Mouse (Mus musculus) left cerebral cortex, postnatal 36 days (tissue): ENCODE data around the gene Dbp. TPM values are rescaled to one million over a fixed set of nuclear protein-coding genes. Genes with fewer than 3 reads are reported as not detected.

Source experiments
- DNase-seq, 2 experiments: peaks; one replicate each; pipeline ENCODE4 v3.0.0; 2021 to 2022; ENCODE audit warnings: low spot score in 2 of 2, mixed read lengths in 1 of 2
- intact Hi-C: fragments of 180-260 bp; cut with DNase I; formaldehyde crosslinking; loops from one replicate; pipeline ENCODE4 v1.15.1; 2025
- total RNA-seq, 2 experiments: library from RNA; stranded (reverse); gene quantifications; 2 replicates each; pipeline ENCODE4 v1.2.3; 2021

Gene Dbp
- total RNA-seq, 2 experiments from 2014 or later: 128 to 138 TPM

DNA sequence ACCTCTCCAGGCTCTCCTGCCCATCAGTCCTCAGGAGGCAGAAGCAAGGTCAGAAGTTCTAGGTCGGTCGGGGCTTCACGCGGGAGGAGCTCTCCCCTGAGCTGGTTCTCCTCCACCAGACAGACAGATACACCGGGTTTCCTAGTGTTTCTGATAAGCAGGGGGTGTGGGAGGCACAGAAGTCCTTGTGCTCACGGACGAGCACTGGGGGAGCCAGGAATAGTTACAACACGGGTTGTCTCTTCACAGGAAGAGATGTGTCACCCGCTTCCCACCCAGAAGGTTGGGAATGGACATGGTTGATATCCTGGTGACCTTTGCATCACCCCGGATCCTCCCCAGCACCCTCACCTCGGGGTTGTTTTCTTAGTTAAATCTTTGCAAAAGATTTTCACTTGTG, 15.1 kb upstream of the Dbp start:
- intact Hi-C loops: loop anchor here (10.0 kb wide), 1 partner anchor 215 kb away; no protein-coding TSS in a partner anchor
- DNase-seq: no peak

DNA sequence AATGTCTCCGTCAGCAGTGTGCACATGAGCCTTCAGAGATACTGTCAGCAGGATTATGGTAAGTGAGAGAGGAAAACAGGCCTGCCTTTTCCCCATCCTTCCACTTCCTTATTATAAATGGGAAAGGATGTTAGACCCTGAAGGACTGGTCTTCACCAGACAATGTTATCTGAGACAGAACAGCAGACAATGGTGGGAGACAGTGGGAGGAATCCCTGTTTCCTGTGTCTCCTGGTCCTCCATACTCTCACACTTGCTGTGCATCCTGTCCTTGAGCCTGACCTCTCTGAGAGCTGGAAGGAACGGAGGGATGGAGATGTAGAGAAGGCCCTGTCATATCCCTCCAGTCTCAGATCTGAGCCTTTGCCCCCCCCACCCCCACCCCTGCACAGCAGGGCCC, 12.5 kb upstream of the Dbp start:
- DNase-seq: no peak
- intact Hi-C loops: no loop called here

DNA sequence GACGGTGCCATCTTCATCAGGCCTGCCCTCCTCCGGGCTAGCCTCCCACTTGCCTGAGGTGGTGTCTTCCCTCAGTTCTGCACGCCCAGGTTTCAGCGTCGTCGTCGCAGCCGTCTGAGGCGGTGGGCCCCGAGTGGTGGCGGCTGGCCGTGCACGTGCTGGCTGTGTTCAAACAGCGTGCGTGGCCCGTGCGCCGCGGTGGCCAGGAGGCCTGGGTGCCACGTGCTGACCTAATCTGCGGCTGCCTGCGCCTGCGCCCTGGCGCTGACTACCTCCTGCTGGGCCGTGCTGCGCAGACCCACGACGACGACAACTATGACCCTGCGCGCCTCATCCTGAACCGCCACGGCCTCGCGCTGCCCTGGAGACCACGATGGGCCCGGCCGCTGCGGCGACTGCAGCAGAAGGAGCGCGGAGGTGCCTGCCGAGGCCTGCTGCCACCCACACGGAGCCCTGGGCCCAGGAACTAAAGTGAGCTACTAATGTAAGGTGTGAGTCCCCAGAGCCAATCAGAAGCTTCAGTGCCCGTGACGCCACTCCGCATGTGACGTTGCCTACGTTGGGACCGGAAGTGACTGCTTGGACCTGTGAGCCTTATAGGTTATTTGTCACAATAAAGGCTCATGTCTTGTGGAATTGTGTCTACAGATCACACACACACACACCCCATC, 10.8 kb upstream of the Dbp start, which contains the start of gene Sec1:
TSS of gene Sec1 (minus strand) at position 482 of the 671 bp plus-strand sequence.
- no peak for DNase-seq
- intact Hi-C loops: no loop called here

DNA sequence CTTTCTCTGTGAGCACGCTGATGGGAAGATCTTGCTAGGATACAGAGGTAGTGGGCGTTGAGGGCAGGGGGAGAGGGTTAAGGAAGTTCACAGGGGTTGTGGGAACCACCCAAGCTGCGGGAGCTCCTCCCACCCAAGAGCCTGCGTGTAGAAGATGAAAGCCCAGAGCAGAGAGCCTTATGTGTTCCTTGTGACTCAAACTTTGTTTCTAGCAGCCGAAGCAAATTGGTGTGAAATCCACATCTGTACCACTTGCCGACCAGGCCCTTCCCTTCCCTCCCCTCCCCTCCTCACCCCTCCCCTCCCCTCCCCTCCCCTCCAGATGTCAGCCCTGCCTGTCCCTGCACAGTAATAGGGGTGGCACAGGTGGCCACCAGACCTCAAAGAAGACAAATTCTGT, 9.8 kb upstream of the Dbp start:
- no peak for DNase-seq
- intact Hi-C loops: no loop called here

DNA sequence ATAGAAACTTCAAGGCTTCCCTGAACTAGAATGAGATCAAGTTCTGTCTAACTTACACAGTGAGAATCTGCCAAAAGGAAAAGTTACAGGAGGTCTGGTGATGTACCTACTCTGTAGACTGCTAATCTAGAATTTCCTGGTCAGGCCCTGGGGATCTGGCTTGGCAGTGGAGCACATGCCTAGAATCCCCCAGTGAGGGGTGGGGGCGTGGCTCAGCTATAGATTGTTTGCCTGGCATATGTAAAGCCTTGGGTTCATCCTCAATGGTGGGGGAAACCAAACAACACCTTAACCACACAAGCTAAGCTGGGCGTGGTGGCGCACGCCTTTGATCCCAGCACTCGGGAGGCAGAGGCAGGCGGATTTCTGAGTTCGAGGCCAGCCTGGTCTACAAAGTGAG, 7.0 kb upstream of the Dbp start:
- no peak for DNase-seq

DNA sequence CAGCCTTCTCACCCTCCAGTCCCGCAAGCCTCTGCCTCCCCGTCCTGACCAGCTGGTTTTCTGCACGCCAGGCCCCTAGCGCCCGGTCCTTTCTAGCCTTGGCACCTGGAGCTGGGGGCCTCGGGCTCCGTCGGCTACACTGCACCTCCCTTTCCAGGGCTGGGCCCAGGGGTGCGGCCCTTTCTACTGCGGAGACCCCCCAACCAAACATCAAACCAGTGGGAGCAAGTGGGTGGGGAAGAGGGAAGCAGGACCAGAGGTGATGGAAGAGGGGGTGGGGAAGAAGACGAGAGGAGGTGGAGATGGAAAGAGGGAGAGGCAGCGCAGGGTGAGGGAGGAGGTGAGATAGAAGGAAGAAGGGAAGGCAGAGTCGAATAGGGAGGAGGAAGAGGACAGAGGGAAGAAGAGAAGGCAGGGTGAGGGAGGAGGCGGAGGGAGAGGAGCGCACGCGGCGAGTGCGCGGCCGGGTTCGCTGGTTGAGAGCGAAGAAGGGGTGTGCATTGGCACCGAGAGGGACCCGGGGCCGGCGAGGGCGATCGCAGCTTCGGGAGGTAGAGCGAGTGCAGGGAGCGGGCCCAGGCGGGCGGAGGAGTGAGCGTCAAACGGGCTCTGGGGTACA, 5.3 kb upstream of the Dbp start, which contains the start of gene Car11:
TSS of gene Car11 (plus strand) at position 321 of the 619 bp plus-strand sequence.
- peak; percentile 62 to 73 for DNase-seq
- intact Hi-C loops: loop anchor here (5.0 kb wide), 1 partner anchor 232 kb away; the partner anchor contains the start of gene Bax

More for the DNA sequence above, 7.0 kb upstream of the Dbp start:
- intact Hi-C loops: no loop called here

DNA sequence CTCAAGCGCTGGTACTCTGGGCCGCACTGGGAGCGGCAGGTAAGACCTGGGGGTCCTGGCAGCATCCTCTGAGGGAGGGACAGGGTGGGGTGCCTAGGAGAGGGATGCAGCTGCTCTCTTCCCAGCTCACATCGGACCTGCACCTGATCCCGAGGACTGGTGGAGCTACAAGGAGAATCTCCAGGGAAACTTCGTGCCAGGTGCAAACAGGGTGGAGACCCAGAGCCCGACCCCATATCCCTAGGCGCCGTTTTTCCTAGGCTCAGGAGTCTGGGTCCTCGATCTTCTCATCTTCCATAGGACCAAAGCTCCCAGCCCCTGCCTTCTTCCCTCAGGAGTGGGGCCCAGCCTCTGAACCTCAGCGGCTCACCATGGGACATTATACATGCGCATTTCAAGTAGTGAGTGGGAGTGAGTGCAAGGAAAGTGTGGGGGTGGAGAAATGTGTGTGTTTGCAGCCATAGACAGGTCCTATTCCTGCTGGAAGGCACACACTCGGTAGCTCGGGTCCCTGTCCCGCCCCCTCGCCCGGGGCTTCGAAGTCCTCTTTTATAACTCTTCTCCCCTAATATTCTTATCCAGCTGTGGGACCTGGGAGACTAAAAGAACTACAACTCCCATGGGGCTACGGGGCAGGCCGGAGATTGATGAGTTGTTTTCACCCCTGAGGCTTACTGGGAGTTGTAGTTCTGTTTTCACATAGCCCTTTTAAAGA, 4.4 kb upstream of the Dbp start:
- DNase-seq: peak; percentile 83 to 84
- intact Hi-C loops: loop anchor here (5.0 kb wide), 1 partner anchor 233 kb away; the partner anchor contains the start of gene Bax

DNA sequence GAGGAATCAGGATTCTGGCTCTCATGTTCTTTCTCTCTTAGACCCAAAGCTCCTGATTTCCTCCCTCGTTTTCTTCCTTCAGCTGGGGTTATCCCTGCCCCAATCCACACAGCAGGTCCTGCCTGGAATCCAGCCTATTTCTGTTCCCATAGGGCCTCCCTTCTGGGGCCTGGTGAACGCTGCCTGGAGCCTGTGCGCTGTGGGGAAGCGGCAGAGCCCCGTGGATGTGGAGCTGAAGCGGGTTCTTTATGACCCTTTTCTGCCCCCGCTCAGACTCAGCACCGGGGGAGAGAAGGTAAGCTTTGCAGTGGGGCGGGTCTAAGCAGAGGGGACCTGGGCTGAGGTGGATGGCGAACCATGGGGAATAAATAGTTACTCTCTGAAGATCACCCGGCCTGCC, 3.8 kb upstream of the Dbp start:
- DNase-seq: peak in 1 of 2 experiments; percentile 56
- intact Hi-C loops: loop anchor here (5.0 kb wide), 1 partner anchor 234 kb away; the partner anchor contains the start of gene Bax

DNA sequence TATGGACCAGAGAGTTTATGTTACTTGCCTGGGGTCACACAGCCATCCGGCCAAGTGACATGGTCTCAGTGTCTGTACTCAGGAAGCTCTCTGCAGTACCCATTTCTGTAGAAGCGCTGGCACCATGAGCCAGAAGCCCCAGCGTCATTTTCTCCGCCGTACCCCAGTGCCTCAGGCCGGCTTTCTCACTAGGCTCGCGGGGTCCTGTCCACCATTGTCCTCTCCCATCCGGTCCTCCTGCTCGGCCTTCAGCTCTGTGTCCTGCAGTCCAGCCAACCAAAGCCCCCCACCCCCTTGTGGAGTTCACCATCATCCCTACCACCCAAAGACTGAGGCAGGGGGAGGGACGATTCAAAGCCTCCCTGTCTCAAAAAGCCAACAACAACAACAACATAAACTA, 3.3 kb upstream of the Dbp start:
- intact Hi-C loops: loop anchor here (5.0 kb wide), 1 partner anchor 234 kb away; the partner anchor contains the start of gene Bax

DNA sequence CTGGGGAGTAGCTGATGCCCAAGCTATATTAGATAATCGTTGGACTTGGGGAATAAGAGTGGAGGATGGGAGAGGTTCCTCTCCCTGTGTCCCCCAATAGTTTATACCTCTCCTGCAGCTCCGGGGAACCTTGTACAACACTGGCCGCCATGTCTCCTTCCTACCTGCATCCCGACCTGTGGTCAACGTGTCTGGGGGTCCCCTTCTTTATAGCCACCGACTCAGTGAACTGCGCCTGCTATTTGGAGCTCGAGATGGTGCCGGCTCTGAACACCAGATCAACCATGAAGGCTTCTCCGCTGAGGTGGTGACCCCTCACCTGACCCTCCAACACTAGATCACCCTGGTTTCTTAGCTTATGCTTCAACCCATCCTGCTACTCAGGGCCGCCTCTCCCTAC, 2.6 kb upstream of the Dbp start:
- DNase-seq: no peak
- intact Hi-C loops: loop anchor here (5.0 kb wide), 1 partner anchor 235 kb away; the partner anchor contains the start of gene Bax

More for the DNA sequence above, 3.3 kb upstream of the Dbp start:
- no peak for DNase-seq

DNA sequence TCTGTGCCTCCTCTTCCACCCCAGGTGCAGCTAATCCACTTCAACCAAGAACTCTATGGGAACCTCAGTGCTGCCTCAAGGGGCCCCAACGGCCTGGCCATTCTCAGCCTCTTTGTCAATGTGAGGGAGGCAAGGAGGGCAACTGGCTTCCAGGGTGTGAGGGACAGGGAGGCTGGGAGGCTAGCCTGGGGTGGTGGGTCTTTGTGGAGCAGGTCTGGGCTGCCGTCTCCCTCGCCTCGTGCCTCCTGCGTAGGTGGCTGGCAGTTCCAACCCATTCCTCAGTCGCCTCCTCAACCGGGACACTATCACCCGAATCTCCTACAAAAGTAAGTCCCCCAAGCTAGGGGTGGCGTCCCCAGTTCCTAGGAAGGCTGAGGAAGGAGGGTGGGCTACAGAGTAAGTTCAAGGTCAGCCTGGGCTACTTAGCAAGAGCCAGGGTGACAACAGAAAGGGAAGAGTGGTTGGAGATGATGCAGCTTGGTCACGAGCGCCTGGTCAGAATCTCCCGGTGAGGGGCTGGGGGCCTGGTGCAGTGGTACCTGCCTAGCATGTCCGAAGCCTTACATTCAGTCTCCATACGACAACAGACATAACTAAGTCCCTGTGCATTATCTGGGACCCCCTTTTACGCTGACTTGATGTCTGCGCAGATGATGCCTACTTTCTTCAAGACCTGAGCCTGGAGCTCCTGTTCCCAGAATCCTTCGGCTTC, 1.9 kb upstream of the Dbp start:
- no peak for DNase-seq

DNA sequence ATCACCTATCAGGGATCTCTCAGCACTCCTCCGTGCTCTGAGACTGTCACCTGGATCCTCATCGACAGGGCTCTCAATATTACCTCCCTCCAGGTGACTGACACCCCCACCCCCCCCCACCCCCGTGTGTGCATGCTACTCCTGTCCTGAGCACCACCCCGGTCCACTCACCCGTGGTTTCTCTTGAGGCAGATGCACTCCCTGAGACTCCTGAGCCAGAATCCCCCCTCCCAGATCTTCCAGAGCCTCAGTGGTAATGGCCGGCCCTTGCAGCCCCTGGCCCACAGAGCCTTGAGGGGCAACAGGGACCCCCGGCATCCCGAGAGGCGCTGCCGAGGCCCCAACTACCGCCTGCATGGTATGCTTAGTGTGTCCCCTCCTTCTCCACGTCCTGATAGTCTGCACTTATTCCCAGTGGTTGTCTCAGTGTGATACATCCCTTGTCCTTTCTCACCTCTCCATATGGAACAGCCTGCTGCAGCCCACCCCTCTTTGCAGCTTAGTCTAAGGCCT, 1.3 kb upstream of the Dbp start:
- no peak for DNase-seq
- intact Hi-C loops: loop anchor here (5.0 kb wide), 1 partner anchor 236 kb away; the partner anchor contains the start of gene Bax

More for the DNA sequence above, 1.9 kb upstream of the Dbp start:
- intact Hi-C loops: loop anchor here (5.0 kb wide), 1 partner anchor 236 kb away; the partner anchor contains the start of gene Bax

DNA sequence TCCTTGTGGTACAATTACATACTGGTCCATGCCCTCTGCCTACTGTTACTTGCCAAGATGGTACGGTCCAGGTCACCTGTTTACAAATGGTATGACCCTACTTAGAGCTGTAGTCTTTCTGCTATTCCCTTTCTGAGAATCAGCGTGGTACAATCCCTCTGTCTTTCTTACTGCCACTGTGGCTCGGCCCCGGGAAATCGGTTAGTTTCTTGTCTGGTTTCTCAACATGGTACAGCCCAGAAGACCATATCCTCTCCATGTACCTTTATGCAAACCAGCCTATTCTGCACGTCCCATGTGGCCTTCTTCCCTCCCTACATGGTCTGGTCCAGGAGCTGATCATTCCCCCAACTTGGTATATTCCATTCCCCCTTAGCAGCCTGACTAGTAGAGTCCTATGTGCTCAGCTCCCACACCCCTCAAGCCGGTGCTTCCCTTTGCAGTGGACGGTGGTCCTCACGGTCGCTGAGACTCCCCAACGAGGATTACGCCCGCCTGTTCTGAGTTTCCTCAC, 785 bp upstream of the Dbp start:
- intact Hi-C loops: loop anchor here (5.0 kb wide), 1 partner anchor 237 kb away; the partner anchor contains the start of gene Bax
- DNase-seq: peak; percentile 78 to 83

DNA sequence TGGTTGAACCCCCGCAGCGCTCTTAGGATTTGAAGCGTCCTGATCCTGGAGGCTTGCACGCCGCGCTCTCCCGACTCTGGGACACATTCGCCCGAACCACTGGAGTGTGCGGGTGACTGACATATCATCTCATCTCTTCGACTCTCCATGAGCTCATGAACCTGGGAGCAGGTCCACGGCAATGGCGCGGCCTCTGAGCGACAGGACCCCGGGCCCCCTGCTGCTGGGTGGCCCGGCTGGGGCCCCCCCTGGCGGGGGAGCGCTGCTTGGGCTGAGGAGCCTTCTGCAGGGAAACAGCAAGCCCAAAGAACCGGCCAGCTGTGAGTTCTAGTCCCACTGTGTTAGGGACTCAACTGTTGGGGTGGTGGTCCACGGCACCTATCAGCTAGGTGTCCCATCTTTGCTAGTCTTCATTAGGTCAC, 566 bp downstream of the Dbp start:
- no peak for DNase-seq
- intact Hi-C loops: no loop called here

DNA sequence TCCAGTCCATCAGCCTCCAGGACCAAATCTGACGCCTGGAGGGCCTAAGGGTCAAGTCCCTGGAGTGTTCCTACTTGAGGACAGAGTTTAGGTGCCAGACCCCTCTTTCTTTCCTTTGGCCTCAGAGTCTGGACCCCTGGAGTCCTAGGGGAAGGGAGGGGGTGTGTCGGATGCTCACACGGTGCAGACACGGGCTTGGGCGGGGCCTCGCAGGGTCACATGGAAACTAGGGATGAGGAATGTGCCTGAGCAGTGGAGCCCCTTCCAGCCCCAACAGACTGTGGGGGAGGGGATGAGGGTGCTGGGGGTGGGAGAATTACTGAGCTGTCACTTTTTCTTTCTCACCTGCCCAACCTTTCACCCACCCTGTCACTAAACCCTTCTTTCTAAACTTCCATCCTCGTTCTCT, 989 bp downstream of the Dbp start:
- intact Hi-C loops: no loop called here

DNA sequence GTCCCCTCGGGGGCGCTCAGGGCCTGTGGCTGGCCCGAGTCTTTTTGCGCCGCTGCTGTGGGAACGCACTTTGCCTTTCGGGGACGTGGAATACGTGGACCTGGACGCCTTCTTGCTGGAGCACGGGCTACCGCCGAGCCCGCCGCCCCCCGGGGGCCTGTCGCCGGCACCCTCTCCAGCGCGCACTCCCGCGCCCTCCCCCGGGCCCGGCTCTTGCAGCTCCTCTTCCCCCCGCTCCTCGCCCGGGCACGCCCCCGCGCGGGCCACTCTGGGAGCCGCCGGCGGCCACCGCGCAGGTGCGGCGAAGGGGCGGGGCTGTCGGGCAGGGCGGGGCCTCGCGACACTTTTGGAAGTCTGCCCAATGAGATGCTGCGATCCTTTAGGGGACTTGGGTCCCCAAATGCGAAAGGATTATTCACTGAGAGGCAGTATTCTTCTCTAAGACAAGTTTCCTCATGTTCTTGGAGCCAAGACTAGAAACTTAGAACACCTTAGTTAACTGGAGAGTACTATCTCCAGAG, 1.9 kb downstream of the Dbp start:
- intact Hi-C loops: no loop called here
- peak; percentile 84 to 90 for DNase-seq

More for the DNA sequence above, 989 bp downstream of the Dbp start:
- peak; percentile 84 to 87 for DNase-seq

DNA sequence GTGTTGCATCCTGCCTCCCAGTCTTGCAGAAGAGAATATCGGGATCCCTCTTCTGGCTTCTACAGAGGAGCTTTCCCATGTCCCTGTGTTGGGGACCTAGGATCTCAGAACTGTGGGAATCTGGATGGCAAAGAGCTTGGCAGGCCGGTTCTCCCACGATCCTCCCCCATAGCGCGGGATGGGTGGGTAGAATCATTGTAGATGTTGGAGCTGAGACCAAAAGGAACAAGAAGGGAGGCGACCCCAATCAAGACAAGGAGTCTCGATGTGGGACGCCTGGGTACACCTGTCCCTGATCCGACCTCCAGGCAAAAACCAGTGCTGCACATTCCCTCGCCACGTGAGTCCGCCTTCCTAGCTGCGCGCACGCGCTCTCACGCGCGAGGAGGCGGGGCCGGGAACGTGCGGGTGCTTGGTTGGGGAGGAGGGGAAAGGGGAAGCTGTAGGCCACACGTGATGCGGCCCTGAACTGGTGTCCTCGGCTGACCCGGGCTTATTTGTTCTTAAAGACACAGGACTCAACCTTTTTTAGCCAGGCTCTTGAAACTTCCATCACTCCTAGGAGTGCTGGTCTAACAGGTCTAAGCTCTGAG, 2.6 kb downstream of the Dbp start:
- intact Hi-C loops: no loop called here
- peak; percentile 95 to 96 for DNase-seq

DNA sequence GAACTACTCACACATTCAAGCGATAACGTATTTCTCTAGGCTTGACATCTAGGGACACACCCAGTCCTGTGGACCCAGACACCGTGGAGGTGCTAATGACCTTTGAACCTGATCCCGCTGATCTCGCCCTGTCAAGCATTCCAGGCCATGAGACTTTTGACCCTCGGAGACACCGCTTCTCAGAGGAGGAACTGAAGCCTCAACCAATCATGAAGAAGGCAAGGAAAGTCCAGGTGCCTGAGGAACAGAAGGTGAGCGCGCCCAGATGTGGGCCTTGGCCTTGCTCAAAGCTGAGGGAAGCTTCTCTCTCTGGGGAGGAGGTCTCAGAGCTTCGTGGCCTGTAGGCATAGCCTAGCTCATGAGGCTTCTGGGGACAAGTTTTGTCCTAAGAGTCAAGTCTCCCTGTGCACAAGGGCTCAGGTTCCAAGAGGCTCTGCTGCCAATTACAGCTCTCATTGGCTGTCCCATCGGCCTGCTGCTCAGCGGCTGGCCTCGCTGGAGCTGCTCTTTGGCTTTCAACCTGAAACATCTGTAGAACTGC, 3.4 kb downstream of the Dbp start:
- intact Hi-C loops: no loop called here
- DNase-seq: no peak
